Mouse (Mus musculus): ENCODE results near the gene Ssh3.
"Not testable (repeated sequence)": the region's sequence is repeated elsewhere in the genome, so short reads cannot be mapped to it uniquely, and the experiment has no call there.

Ssh3 gene

DNA sequence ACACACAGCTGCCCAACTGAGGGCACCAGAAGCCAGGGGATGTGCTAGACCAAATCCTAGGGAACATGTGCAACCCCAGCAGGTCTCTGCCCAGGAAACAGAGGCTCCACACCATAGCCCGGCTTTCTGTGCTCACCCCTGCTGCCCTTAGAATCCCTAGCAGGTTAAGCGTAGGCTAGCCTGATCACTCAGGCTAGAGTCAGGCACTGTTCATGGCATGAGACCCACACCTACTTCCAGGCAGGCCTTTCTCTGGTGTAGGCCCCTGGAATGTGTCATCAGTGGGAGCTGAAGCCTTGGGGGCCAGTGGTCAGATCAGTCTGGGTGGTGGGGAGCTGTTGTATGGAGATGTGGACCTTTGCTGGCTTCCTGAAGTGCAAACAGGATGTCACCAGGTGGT, 27.6 kb upstream of the Ssh3 start:
- DNase-seq (ENCODE audit: low spot score), result no peak

DNA sequence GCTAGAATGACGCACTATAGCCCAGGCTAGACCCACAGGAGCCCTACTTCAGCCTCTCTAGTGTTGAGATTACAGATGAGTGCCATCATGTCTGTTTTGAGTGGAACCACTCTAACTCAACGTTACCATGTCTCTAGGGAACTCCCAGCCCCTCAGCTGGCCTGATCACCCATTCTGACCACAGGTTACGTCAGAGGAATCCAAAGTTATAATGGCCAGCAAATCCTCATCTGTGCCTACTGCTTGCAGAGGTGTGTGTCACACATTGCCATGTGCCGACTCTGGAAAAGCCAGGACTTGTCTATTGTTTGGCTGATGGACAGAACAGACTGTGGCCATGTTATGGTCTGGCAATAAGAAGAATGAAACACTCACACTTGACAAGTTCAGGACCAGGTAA, 26.4 kb upstream of the Ssh3 start:
- DNase-seq (ENCODE audit: low spot score), result no peak

DNA sequence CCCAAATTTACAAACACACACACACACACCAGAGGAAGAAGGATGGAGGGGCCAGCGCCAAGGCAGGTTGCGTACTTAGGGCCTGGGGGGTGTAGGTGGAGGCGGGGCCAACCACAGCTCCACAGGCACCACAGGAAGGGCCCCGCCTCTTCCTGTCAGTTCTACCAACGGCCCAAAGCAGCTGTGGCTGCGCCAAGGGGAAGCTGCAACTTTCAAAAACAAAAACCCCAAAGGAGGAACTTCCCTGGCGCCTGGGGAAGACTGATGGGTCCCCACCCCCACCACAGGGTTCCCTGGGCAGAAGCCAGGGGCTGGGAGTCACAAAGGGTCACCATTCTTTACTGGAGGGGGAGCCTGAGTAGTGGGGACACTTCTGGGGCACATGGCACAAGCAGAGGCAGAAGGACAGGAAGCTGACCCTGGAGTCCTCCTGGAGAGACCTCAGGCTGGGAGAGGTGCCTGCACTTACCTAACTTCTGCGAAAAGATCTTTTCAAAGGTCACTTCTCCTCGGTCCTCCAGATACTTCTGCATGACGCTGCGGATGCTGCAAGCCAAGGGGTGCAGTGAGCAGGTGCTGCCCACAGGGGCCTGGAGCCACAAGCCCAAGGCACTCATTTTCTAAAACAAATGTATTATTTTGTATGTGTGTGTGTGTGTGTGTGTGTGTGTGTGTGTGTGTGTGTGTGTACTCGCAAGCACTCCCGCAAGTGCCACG, 25.6 kb upstream of the Ssh3 start:
- no peak for DNase-seq (ENCODE audit: low spot score)

DNA sequence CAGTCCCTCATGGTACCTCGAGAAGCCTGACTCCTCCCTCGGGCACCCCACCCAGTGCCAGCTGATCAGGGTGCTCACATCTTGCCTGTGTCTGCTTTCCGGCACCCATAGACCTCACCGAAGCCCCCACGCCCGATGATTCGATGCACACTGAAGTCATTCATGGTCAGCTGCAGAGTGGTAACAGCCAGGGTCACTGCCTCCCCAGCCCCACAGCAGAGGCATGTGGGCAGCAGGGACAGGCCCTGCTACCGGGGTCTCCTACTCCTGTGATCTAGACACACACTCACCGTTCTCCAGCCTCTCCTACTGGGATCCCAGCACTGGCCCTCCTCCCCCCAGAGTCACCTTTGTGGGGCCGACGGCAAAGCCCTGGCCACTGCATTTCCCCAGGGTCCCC, 22.2 kb upstream of the Ssh3 start:
- no peak for DNase-seq (ENCODE audit: low spot score)

DNA sequence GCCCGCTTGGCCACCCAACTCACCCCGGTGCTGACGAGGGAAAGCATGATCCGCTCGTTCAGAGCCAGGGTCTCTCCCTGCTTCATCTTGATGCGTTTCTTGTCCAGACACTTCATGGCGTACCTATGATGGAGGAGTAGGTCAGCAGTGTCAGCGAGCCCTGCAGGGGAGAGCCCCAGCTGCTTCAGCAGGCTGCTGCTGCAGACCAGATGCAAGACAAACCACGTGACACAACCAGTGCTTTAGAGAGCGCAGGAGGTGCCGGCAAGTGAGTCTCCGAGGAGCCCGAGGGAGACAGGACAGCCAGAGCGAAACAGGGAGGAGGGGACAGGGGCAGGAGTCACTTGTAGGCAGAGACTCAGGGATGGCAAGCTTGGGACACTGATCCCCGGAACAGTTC, 21.8 kb upstream of the Ssh3 start:
- DNase-seq (ENCODE audit: low spot score), result no peak

DNA sequence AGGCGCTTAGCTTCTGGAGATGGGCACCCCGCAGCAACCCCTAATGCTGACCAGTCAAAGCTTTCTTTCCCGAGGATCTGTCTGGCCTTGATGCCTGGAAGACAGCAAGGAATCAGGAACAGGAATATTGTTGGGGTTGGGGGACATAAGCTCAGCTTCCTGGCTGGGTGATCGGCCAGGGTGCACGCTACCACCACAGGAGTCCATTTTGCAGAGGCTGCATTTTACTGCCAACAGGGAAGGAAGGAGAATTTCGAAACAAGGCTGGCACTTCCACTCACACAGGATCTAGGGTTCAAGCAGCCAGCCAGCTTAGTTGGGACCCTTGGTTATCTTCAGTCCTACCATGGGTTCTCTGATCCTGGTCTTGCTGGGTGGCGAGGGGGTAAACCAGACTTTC, 14.7 kb upstream of the Ssh3 start:
- DNase-seq (ENCODE audit: low spot score), result no peak

DNA sequence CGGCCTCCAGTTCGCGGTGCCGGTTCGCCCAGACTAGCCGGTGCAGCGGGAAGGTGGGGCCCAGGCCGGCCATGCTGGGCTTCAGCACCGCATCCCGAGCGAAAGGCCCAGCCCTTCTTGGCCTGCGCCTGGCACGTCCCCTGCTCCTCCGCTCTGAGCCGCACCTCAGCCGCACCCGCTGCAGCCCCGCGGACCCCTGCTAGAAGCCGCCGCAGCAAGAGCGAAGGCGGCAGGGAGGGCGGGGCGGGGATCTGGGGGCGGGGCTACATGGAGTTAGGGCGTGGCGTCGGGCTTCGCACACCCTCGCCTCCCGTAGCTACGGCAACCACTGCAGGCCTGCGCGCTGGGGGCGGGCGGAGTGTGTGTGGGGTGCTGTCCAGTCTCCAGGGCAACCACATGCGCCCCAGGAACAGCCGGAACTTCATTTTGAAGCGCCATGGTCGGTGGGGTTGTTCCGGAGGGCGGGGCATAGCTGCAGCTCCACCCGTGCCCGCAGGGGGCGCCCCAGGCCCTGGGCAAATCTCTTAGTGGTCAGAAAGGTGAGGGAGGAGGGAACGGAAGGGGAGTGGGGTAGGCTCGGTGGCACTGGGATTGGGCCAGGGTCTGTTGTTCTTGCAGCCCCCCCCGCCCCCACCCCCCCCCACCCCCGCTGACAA, 14.0 kb upstream of the Ssh3 start, which contains the start of gene Ankrd13d:
Gene Ankrd13d (minus strand): TSS at position 240 of the 656 bp plus-strand sequence.
- peak; percentile 93 for DNase-seq (ENCODE audit: low spot score)

DNA sequence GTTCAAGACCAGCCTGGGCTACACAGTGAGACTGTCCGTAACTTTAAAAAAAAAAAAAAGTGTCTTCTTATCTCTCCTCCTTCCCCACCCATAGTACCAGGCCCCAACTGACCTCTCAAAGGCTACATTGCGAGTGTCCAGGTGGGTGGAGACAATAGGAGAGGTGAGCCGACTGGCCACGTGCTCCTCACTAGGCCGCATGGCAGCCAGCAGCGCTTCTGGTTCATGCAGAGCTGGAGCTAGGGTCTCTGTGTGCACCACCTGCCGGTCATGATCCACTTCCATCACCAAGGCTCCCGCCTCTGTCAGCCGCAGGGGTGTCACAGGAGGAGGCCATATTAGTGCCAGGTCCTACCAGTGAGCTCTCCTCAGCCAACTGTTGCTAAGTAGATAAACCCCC, 11.4 kb upstream of the Ssh3 start:
- DNase-seq (ENCODE audit: low spot score), result no peak

DNA sequence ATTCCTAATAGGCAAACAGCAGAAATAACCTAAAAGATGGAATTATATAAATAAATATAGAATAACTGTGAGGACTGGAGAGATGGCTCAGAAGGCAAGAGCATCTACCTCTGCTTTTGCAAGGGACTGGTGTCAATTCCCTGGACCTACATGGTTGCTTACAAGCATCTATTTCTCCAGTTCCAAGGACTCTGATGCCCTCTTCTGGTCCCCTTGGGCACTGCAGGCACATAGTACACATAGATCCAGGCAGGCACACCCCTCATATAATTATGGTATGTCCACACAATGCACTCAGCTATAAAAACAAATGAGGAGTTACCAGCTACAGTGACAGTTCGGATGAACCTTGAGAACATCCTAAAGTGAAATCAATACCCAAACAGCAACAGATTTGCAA, 10.5 kb upstream of the Ssh3 start:
- no peak for DNase-seq (ENCODE audit: low spot score)

DNA sequence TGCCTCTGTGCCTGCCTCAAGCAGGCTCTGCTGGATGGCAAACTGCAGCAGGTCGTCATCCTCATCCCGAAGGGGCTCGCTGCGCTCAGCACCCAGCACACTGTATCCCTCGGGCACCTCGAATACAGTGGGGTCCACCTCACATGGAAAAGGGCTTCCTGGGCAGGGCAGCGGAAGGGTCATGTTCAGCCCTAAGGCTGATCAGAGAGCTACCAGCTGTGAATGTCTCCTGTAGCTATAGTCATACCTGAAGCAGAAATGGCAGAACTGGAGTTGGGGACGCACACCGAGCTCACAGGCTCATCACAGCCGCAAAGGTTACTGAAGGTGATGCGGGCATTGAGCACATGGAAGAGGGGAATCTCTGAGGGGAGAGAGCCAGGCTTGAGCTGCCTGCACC, 2.0 kb upstream of the Ssh3 start:
- DNase-seq (ENCODE audit: low spot score), result no peak

DNA sequence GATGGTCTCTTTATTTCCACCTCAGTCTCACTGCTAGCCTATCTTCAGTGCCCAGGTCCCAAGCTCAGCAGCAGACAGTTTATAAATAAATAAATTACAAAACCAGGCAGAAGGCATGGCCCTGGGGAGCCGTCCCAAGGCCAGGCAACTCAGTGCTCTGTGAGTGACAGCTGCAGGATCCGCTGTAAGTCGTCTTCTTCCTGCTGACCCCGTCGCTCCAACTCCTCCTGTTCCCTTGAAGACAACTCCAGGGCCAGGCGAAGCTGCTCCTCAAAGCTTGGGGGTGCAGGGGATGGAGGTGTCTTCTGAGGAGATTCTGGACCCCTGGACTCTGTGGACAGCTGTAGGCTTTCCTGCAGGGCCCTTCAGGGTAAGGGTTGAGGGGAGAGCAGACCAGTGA, 1.2 kb upstream of the Ssh3 start:
- DNase-seq (ENCODE audit: low spot score), result no peak

DNA sequence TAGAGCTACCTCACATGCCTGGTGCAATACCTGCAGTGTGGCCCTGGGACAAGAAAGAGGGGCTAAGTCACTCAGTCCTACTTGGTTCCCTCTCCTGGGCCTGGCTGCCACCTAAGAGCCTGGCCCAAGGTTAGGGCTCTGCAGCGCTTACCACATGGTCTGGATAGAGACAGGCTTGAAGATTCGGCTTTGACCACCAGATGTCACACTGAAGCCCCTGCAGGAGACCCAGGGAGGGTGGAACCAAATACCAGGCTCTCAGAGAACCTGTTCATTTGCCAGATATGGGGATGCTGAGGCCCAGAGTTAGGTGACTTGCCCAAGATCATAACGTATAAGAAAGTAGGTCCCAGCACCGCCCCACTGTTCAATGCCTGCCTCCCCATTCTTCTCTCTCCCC, 3.0 kb downstream of the Ssh3 start:
- DNase-seq (ENCODE audit: low spot score), result no peak

DNA sequence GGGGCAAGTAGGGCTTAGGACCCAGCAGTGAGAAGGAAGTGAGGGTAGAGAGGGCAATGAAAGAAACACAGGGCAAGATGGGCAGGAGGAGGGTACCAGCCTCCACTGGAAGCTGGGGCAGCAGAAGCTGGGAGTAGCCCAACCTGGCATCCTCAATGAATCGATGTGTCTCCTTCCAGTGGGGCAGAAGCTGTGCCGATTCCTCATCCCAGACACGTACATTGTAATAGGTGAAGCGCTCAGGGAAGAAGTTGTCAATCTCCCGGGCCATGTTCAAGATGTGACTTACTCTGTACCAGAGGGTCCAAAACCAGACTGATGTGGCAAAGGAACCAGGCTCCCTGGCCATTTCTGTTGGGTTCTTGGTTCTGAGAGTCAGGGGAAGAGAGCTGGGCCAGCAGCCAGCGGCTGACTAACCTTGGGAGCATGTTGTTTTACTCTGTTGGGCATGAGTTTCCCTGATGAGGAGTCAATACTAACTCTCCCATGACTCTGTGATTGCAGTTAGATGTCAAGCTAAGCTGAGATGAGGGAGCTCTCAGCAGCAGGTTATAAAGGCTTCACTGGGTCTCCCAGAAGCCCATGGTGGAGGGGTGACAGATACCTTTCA, 4.7 kb downstream of the Ssh3 start:
- no peak for DNase-seq (ENCODE audit: low spot score)

DNA sequence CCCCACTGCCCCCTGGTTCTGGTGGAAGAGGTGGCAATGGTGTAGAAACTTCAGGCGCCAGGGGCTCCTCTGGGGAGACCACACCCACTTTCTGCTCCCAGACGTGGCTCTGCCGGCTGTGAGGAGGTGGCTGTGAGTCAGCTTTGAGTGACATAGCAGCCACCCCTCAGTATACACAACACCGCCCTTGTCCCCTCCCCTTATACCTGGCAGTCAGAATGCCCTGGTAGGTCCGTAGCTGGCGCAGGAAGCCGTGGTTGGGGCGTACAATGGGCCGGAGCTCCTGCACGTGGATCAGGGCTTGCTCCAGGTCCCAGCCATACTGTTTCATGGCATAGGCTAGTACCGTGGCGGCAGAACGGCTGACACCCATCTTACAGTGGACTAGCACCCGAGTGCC, 5.3 kb downstream of the Ssh3 start:
- no peak for DNase-seq (ENCODE audit: low spot score)

DNA sequence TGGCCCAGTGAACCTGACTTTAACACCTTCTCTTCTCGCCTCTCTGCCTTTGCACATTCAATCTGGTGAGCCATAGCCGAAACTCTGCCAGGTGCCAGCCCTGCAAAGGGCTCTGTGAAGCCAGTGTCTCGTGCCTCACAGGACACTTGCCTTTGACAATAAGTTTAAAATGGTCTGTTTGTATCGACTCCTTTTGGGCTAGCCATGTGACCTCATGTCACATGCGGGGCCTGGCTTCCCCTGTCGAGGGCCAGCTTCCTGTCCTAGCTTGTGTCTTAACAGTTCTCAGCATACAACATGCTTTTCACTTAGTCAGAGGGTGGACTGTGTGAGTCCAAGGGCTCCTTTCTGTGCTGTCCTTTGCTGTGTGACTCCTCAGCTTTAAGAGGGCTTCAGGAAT, 6.2 kb downstream of the Ssh3 start:
- DNase-seq (ENCODE audit: low spot score), result no peak

DNA sequence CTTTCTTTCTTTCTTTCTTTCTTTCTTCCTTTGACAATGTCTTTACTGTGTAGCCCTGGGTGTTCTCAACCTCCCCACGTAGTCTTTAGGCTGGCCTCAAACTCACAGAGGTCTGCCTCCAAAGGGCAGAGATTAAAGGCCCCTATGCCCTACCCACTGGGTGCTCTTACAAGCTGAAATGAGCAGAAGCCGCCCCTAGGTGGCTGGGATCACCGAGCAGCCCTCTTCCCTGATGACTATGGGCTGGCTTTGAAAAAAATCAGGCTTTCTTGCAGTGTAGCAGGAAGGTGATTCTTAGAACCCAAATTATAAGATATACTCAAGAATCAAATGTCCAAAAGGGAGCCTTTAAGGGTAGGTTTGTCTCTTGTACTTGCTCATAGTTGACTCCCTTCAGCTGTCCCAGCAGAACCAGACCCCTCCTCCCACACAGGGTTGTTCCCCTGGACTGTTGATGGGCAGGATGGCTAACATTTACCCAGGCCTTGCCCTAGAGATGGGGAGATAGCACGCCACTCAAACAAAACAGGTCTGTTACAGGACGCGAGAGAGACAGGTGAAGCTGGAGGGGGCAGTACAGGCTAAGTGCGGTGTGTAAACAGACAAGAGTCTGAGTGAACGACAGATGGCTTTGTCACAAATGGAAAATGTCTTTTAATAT, 7.8 kb downstream of the Ssh3 start:
- no peak for DNase-seq (ENCODE audit: low spot score)

DNA sequence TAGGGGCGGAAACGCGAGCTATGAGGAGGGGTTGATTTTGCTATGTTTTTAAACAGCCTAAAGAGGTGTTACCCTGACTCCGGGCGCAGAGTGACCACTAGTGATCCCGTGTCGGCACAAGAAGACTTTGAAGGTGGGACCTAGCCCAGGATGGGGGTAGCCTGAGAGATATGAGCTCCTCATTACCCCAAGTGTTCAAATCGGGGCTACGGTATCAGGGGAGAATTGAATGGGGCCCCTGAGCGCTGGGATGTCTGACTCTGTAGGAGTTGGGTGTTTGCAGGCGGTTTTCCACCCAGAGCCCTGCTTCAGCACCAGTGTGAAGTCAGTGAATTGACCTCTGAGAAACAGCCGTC, 11.1 kb downstream of the Ssh3 start:
- no peak for DNase-seq (ENCODE audit: low spot score)

DNA sequence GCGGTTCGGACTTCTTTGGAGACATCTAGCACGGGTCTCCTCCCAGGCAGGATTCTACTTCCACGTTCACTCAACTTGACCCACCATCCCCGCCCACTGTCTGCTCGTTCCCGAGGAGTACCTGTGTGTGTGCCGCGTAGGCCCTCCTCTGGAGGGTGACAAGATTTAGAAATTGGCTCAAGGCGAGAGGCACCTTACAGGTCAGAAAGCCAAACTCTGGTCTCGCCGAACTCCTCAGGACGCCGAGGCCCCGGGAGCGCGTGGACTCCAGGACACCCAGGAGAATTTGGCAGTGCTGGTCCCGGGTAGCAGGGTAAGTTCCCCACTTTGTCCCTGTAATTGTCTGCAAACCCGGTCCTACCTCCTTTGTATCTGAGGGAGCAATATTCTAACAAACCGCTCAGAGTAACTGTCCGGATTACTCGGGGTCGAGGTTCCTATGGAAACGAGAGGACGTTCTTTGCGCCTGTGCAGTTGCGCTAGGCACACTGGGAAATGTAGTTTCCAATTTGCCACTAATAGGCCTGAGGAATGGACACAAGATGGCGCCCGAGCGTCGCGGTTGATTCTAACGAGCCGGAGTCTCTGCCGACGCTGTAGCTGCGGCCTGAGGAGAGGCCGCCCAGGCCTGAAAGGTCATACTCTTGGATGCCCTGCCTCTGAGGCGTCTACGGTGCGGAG, 11.6 kb downstream of the Ssh3 start:
- peak; percentile 100 for DNase-seq (ENCODE audit: low spot score)

DNA sequence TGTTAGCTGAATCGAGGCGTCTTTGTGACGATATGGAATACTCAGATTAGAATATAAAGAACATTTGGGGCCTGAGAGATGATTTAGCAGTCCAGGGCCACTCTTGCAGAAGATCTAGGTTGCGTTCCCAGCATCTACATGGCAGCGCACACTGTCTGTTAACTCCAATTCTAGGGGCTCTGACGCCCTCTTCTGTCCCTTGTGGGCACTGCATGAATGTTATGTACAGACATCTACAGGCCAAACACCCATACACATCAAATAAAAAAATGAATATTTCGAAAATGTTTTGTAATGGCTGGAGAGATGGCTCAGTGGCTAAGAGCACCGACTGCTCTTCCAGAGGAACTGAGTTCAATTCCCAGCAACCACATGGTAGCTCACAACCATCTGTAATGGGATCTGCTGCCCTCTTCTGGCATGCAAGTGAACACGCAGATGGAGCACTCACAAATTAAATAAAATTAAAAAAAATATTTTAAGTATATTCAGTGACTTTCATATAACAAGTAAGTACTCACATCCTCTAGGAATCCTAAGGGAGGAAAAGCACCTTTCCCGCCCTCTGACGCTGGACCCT, 13.3 kb downstream of the Ssh3 start:
- DNase-seq (ENCODE audit: low spot score), result no peak

DNA sequence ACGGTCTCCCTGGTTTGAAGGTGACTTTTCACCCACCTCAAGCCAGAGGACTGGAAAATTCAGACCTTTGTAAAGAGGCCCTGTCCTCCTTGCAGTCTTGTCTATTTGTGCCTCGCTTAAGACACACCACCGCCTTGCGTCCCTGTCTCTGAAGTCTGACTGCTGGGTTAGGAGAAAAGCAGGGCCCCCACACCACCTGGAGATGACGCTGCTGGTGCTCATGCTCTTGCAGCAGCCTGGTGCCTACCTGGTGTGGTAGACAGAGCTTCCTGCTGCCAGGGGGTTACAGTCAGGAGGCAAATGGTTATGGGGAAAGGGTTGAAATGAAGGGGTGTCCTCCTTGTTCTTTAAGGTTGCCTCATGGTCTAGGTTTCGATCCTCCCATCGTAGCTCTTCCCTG, 14.8 kb downstream of the Ssh3 start:
- DNase-seq (ENCODE audit: low spot score), result no peak

DNA sequence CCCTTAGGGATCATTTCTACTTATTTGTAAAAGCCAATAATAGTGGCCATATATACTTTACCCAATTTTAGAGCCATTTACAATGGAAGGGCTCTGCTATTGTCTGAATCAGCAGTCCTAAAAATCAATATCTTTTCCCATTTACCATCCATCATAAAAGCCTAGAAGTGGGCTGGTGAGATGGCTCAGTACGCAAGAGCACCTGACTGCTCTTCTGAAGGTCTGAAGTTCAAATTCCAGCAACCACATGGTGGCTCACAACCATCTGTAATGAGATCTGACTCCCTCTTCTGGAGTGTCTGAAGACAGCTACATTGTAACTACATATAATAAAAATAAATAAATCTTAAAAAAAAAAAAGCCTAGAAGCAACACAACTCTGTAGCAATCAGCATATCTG, 20.3 kb downstream of the Ssh3 start:
- DNase-seq (ENCODE audit: low spot score), result not testable (repeated sequence)

DNA sequence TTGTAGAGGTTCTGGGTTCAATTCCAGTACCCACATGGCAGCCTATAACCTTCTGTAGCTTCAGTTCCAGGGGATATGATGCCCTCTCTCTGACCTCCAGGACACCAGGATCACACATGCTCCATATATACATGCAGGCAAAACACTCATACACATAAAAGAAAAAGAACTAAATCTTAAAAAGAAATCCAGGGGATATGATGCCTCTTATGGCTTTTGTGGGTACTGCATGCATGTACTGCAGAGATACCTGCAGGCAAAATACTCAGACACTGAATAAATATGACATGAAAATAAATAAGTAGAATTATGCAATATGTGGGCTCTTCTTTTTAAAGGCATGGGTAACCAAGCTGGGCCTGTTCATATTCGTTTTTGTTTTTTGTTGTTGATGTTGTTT, 22.0 kb downstream of the Ssh3 start:
- DNase-seq (ENCODE audit: low spot score), result no peak

Data from embryo, embryonic 10.5 days (tissue).